Mouse (Mus musculus) liver, embryonic 13.5 days (tissue): ENCODE results near the gene Ppp1r13l. TPM values are rescaled to one million over a fixed set of nuclear protein-coding genes. Genes with fewer than 3 reads are reported as not detected.

Source experiments
- ATAC-seq: fragments of 200-750 bp; cut with Nextera tagmentation; 2 replicates; pipeline ENCODE4 v1.8.0; 2017; ENCODE audit warnings: low read depth, mild to moderate bottlenecking, moderate number of reproducible peaks, moderate library complexity
- DNase-seq: peaks from one replicate; pipeline ENCODE4 v3.0.0; 2022
- H3K27ac ChIP-seq: fragments of 300-500 bp; sonication (generic); 2 replicates; pipeline ENCODE4 v1.5.1; 2015; ENCODE audit warnings: moderate library complexity, mild to moderate bottlenecking, inconsistent platforms
- H3K27me3 ChIP-seq: fragments of 300-500 bp; sonication (generic); 2 replicates; pipeline ENCODE4 v1.6.1; 2015; ENCODE audit warnings: mild to moderate bottlenecking, inconsistent platforms
- H3K36me3 ChIP-seq: fragments of 300-500 bp; sonication (generic); 2 replicates; pipeline ENCODE4 v1.6.1; 2015; ENCODE audit warnings: mild to moderate bottlenecking, inconsistent platforms
- H3K4me1 ChIP-seq: fragments of 300-500 bp; sonication (generic); replicated peaks from 2 replicates; pipeline ENCODE4 v1.6.1; 2015; ENCODE audit warnings: inconsistent platforms
- H3K4me2 ChIP-seq: fragments of 300-500 bp; sonication (generic); 2 replicates; pipeline ENCODE4 v1.6.1; 2015; ENCODE audit warnings: inconsistent platforms, mild to moderate bottlenecking, moderate library complexity
- H3K4me3 ChIP-seq: fragments of 300-500 bp; sonication (generic); replicated peaks from 2 replicates; pipeline ENCODE4 v1.5.1; 2015; ENCODE audit warnings: mild to moderate bottlenecking, inconsistent platforms
- H3K9ac ChIP-seq: fragments of 300-500 bp; sonication (generic); 2 replicates; pipeline ENCODE4 v1.6.1; 2015; ENCODE audit warnings: mild to moderate bottlenecking, inconsistent platforms
- H3K9me3 ChIP-seq: fragments of 300-500 bp; sonication (generic); replicated peaks from 2 replicates; pipeline ENCODE4 v1.6.1; 2016; ENCODE audit warnings: inconsistent platforms
- WGBS: fragments of 180-500 bp; shearing (Covaris S2); methylation state at CpG from one replicate; pipeline ENCODE4 v1.1.7; 2015; ENCODE audit not compliant: insufficient replicate concordance; 5-methylcytosine and 5-hydroxymethylcytosine counted together
- microRNA counts: library from miRNA; unstranded; fragments of <30 nt; microRNA quantifications from one replicate; lab custom pipeline; 2016
- microRNA-seq: library from miRNA; unstranded; fragments of <30 nt; microRNA quantifications from one replicate; pipeline ENCODE4, GENCODE M21; 2016
- polyA plus RNA-seq: library from polyadenylated mRNA; unstranded; fragments of >200 nt; fragmentation: Nextera tagmentation; extraction: Ambion mirVana; gene quantifications from 2 replicates; pipeline ENCODE4 v1.2.1, GENCODE M21; 2015

The Ppp1r13l gene
- polyA plus RNA-seq, 1 experiment from 2014 or later, result 1.1 TPM

DNA sequence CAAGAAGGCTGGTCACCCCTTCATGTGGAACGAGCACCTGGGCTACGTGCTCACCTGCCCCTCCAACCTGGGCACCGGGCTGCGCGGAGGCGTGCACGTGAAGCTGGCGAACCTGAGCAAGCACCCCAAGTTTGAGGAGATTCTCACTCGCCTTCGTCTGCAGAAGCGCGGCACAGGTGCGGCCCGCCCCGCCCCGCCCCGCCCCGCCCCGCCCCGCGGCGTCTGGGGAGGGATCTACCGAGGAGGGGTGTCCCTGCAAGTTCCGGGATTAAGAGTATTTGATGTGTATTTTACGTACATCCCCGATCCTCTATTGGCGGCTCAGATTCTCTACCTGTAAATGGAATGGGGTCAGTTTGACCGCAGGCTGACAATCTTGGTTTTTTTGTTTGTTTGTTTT is 60.6 kb downstream of the Ppp1r13l start:
- no peak for ATAC-seq
- H3K4me2 ChIP-seq, result no peak overlapping the region
- no peaks in the 10 kb centered on the region for H3K9me3 ChIP-seq

DNA sequence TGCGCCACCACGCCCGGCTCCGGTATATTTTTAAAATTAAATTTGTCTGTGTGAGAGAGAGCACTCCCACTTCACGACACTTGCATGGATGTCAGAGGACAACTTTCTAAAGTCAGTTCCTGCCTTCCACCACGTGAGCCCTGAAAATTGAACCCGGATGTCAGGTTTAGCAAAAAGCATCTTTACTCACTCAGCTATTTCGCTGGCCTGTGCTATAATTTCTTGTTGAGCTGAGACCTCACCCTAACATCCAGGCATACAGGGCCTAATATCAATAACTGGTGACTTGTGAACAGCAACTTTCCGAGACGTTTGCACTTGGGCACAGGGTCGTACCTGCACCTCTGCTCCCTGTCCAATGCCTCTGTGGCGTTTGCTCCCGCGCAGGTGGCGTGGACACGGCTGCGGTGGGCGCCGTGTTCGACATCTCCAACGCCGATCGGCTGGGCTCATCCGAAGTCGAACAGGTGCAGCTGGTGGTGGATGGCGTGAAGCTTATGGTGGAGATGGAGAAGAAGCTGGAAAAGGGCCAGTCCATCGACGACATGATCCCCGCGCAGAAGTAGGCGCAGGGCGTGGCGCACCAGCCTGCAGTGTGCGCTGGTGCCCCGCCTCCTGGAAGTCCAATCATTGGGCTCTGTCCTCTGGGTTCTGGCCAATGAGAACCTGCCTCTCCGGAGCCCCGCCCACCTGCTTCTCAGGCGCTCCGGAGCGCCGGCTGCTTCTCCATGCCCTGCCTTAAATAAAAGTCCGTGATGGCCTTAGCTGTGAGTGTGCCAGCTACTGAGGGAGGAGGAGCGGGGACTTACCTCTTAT is 61.5 kb downstream of the Ppp1r13l start:
- Histone ChIP-seq H3K9me3 (no peaks in the 10 kb centered on the region), H3K27me3 (peaks cover 70% of the 10 kb centered on the region), H3K4me2 (peak overlapping the region; percentile 61), H3K4me1 (peaks cover 19% of the 10 kb centered on the region), H3K9ac (no peak overlapping the region), H3K4me3 (peak overlapping the region; percentile 25), H3K36me3 (peaks cover 6% of the 10 kb centered on the region), H3K27ac (no peak overlapping the region)
- WGBS, result 10% methylated on average over 43 of the region's 43 CpGs
- DNase-seq, result peak; percentile 79
- ATAC-seq, result peak; percentile 91

More for the DNA sequence above, 60.6 kb downstream of the Ppp1r13l start:
- no peak overlapping the region for H3K27ac ChIP-seq
- 8% methylated on average over 28 of the region's 28 CpGs for WGBS
- no peak for DNase-seq
- H3K4me1 ChIP-seq, result peaks cover 19% of the 10 kb centered on the region
- H3K27me3 ChIP-seq, result peaks cover 79% of the 10 kb centered on the region
- no peak overlapping the region for H3K9ac ChIP-seq
- H3K4me3 ChIP-seq, result no peak overlapping the region
- H3K36me3 ChIP-seq, result no peaks in the 10 kb centered on the region

DNA sequence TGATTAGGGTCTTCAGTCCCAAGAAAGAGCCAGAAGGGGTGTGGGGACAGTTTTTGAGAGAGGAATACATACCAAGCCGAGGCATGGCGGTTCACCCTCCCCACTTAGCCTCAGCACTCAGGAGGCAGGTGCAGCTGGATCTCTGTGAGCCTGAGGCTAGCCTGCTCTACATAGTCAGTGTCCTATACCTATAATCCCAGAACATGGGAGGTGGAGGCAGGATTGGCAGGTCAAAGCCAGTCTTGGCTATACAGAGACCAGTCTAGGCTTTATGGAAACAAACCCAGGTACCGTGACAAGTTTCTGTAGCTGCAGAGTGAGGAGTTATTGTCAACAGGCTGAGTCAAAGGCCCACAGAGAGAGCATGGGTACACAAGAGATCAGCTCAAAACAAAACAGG is 63.5 kb downstream of the Ppp1r13l start:
- WGBS, result 65% methylated on average over 3 of the region's 3 CpGs

DNA sequence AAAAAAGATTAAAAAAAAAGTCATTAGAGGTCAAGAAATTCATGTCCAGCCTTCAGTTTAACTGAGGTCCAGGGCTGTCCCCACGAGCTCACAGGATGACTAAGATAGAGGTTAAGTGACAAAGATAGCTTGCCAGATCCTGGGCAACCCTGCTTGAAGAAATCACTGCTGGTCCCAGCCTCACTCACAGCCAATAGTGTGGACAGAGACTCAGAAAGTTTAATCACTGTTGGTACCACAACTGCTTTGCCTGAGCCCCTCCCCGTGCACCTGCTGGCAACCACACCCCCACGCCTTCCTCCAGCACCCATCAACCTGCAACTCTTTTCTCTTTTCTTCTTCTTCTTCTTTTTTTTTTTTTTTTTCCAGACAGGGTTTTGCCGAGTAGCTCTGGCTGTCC is 64.5 kb downstream of the Ppp1r13l start:
- Histone ChIP-seq H3K9ac (no peak overlapping the region), H3K36me3 (peaks cover 33% of the 10 kb centered on the region), H3K4me2 (no peak overlapping the region), H3K4me3 (no peak overlapping the region), H3K27ac (no peak overlapping the region), H3K4me1 (peaks cover 19% of the 10 kb centered on the region), H3K27me3 (peaks cover 40% of the 10 kb centered on the region), H3K9me3 (no peaks in the 10 kb centered on the region)
- 58% methylated on average over 4 of the region's 4 CpGs for WGBS
- DNase-seq, result no peak
- ATAC-seq, result no peak

More for the DNA sequence above, 63.5 kb downstream of the Ppp1r13l start:
- no peak for ATAC-seq
- Histone ChIP-seq H3K27ac (no peak overlapping the region), H3K9ac (no peak overlapping the region), H3K4me2 (no peak overlapping the region), H3K4me1 (peaks cover 19% of the 10 kb centered on the region), H3K9me3 (no peaks in the 10 kb centered on the region), H3K4me3 (no peak overlapping the region), H3K36me3 (peaks cover 25% of the 10 kb centered on the region), H3K27me3 (peaks cover 49% of the 10 kb centered on the region)
- no peak for DNase-seq

DNA sequence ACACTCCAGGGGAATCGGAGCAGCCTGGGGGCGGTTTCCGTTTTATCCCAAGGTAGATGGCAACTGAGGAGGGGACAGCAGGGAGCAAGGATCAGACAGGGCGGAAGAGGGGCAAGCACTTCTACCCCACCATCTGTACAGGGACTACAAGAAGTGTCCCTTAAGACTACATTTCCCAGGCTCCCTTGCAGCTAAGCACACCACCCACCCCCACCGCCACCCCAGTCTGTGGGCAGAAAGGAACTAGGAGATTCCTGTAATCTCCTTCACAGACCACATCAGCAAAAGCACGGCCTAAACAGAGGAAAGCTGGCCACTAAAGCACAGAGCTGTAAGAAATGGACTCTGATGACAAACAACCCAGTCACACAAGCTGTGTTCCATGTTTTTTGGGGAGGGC is 66.8 kb downstream of the Ppp1r13l start:
- Histone ChIP-seq H3K4me3 (no peak overlapping the region), H3K9ac (no peak overlapping the region), H3K27me3 (peaks cover 17% of the 10 kb centered on the region), H3K27ac (no peak overlapping the region), H3K4me2 (no peak overlapping the region), H3K9me3 (no peaks in the 10 kb centered on the region), H3K36me3 (peaks cover 48% of the 10 kb centered on the region), H3K4me1 (peaks cover 4% of the 10 kb centered on the region)
- ATAC-seq (no peak), DNase-seq (no peak)
- 66% methylated on average over 6 of the region's 6 CpGs for WGBS

DNA sequence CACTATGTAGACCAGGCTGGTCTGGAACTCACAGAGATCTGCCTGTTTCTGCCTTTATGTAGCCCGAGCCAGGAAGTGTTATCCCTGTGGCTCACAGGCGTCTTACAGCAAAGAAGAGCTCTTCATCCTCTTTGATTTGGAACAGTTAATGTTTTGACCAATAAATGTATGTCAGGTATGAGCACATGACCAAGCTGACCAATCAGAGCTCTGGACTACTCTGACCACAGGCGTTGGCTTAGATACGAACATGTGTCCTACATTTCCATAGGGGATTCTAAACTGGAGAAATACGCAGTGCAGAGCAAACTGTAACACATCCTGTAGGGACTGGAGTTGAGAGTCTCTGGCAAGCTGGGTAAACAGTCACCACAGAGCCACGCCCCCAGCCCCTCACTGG is 67.3 kb downstream of the Ppp1r13l start:
- no peak overlapping the region for H3K4me3 ChIP-seq
- H3K4me1 ChIP-seq, result no peaks in the 10 kb centered on the region
- H3K9me3 ChIP-seq, result no peaks in the 10 kb centered on the region
- no peak overlapping the region for H3K27ac ChIP-seq
- no peak overlapping the region for H3K9ac ChIP-seq
- 68% methylated on average over 6 of the region's 6 CpGs for WGBS
- H3K36me3 ChIP-seq, result peaks cover 53% of the 10 kb centered on the region
- no peak for DNase-seq
- no peak for ATAC-seq
- no peak overlapping the region for H3K4me2 ChIP-seq
- H3K27me3 ChIP-seq, result peaks cover 11% of the 10 kb centered on the region

MicroRNA genes within 50 kb of the gene (microRNA counts, 519-probe panel; counts per million panel counts)
- microRNA mmu-miR-343 (lab: Ali Mortazavi, UCI), result 114 counts per million

Small RNA genes within 50 kb of the gene (microRNA-seq; reads per million reads assigned to microRNA genes)
- not detected for gene Mir343

Other genes starting within 250 kb of the Ppp1r13l start
- gene Gm4969, start 241.4 kb upstream of the Ppp1r13l start, polyA plus RNA-seq, result 0.17 and 0.30 TPM in 2 replicates
- 5.6 and 6.4 TPM in 2 replicates for gene Fbxo46, start 239.9 kb upstream of the Ppp1r13l start, polyA plus RNA-seq
- gene Qpctl, start 210.5 kb upstream of the Ppp1r13l start, polyA plus RNA-seq, result 4.0 and 4.3 TPM in 2 replicates
- 85.9 and 89.4 TPM in 2 replicates for gene Snrpd2, start 210.0 kb upstream of the Ppp1r13l start, polyA plus RNA-seq
- 0.17 and 0.28 TPM in 2 replicates for gene Gipr, start 193.6 kb upstream of the Ppp1r13l start, polyA plus RNA-seq
- gene Eml2, start 183.3 kb upstream of the Ppp1r13l start, polyA plus RNA-seq, result 3.6 and 4.4 TPM in 2 replicates
- gene Gpr4, start 147.2 kb upstream of the Ppp1r13l start, polyA plus RNA-seq, result 0.31 and 0.48 TPM in 2 replicates
- gene Opa3, start 131.4 kb upstream of the Ppp1r13l start, polyA plus RNA-seq, result 17.3 and 18.8 TPM in 2 replicates
- 45.6 and 46.7 TPM in 2 replicates for gene Vasp, start 87.9 kb upstream of the Ppp1r13l start, polyA plus RNA-seq
- gene Ppm1n, start 79.7 kb upstream of the Ppp1r13l start, polyA plus RNA-seq, result not detected in 2 replicates
- 4.0 and 4.1 TPM in 2 replicates for gene Rtn2, start 77.1 kb upstream of the Ppp1r13l start, polyA plus RNA-seq
- 0.03 TPM in 1 of 2 replicates, not detected in the other for gene Fosb, start 49.7 kb upstream of the Ppp1r13l start, polyA plus RNA-seq
- gene Ercc1, start 15.0 kb upstream of the Ppp1r13l start, polyA plus RNA-seq, result 19.1 and 21.0 TPM in 2 replicates
- 15.0 and 16.3 TPM in 2 replicates for gene Cd3eap, start 266 bp upstream of the Ppp1r13l start, polyA plus RNA-seq
- gene Ercc2, start 22.3 kb downstream of the Ppp1r13l start, polyA plus RNA-seq, result 8.6 and 9.9 TPM in 2 replicates
- gene Klc3, start 44.4 kb downstream of the Ppp1r13l start, polyA plus RNA-seq, result 0.31 and 0.70 TPM in 2 replicates
- 0.82 and 1.6 TPM in 2 replicates for gene Ckm, start 45.0 kb downstream of the Ppp1r13l start, polyA plus RNA-seq
- 1.3 and 1.6 TPM in 2 replicates for gene Mark4, start 99.1 kb downstream of the Ppp1r13l start, polyA plus RNA-seq
- 0.83 and 1.0 TPM in 2 replicates for gene Exoc3l2, start 103.6 kb downstream of the Ppp1r13l start, polyA plus RNA-seq
- gene Bloc1s3, start 148.6 kb downstream of the Ppp1r13l start, polyA plus RNA-seq, result 1.3 TPM in 2 replicates
- 39.5 and 45.2 TPM in 2 replicates for gene Trappc6a, start 148.6 kb downstream of the Ppp1r13l start, polyA plus RNA-seq
- gene Nkpd1, start 158.1 kb downstream of the Ppp1r13l start, polyA plus RNA-seq, result not detected in 2 replicates
- gene Ppp1r37, start 203.3 kb downstream of the Ppp1r13l start, polyA plus RNA-seq, result 7.8 and 8.3 TPM in 2 replicates
- 1.3 and 1.5 TPM in 2 replicates for gene Zfp296, start 217.5 kb downstream of the Ppp1r13l start, polyA plus RNA-seq
- gene Gemin7, start 217.8 kb downstream of the Ppp1r13l start, polyA plus RNA-seq, result 84.9 and 92.7 TPM in 2 replicates
- gene Clasrp, start 244.7 kb downstream of the Ppp1r13l start, polyA plus RNA-seq, result 14.3 and 15.7 TPM in 2 replicates